Mouse (Mus musculus) neural tube, embryonic 11.5 days (tissue): ENCODE data around the gene Gbx1. TPM values are rescaled to one million over a fixed set of nuclear protein-coding genes. Genes with fewer than 3 reads are reported as not detected.
"Not testable (repeated sequence)": the region's sequence is repeated elsewhere in the genome, so short reads cannot be mapped to it uniquely, and the experiment has no call there.

Experiments used
- ATAC-seq: fragments of 200-750 bp; cut with Nextera tagmentation; 2 replicates; pipeline ENCODE4 v1.8.0; 2017; ENCODE audit warnings: moderate number of reproducible peaks, mild to moderate bottlenecking, moderate TSS enrichment, moderate library complexity; ENCODE audit not compliant: insufficient read depth, low FRiP score, low TSS enrichment
- DNase-seq: peaks from one replicate; pipeline ENCODE4 v3.0.0-alpha.2; 2015; ENCODE audit warnings: low spot score
- H3K27ac ChIP-seq: fragments of 300-500 bp; sonication (generic); 2 replicates; pipeline ENCODE4 v1.5.1; 2014; ENCODE audit warnings: low read depth, mild to moderate bottlenecking, low read length
- H3K27me3 ChIP-seq: fragments of 300-500 bp; sonication (generic); 2 replicates; pipeline ENCODE4 v1.6.1; 2014; ENCODE audit warnings: mild to moderate bottlenecking, low read length, mixed read lengths; ENCODE audit not compliant: control insufficient read depth, insufficient read depth
- H3K36me3 ChIP-seq: fragments of 300-500 bp; sonication (generic); 2 replicates; pipeline ENCODE4 v1.6.1; 2014; ENCODE audit warnings: mild to moderate bottlenecking, low read length, moderate library complexity, mixed read lengths; ENCODE audit not compliant: control insufficient read depth, insufficient read depth
- H3K4me1 ChIP-seq: fragments of 300-500 bp; sonication (generic); 2 replicates; pipeline ENCODE4 v1.6.1; 2014; ENCODE audit warnings: low read length, mixed read lengths; ENCODE audit not compliant: control insufficient read depth, insufficient read depth
- H3K4me2 ChIP-seq: fragments of 300-500 bp; sonication (generic); 2 replicates; pipeline ENCODE4 v1.6.1; 2014; ENCODE audit warnings: low read depth, mild to moderate bottlenecking, moderate library complexity
- H3K4me3 ChIP-seq: fragments of 300-500 bp; sonication (generic); 2 replicates; pipeline ENCODE4 v1.5.1; 2014; ENCODE audit warnings: low read depth, low read length
- H3K9ac ChIP-seq: fragments of 300-500 bp; sonication (generic); 2 replicates; pipeline ENCODE4 v1.6.1; 2014; ENCODE audit warnings: mild to moderate bottlenecking, low read length
- H3K9me3 ChIP-seq: fragments of 300-500 bp; sonication (generic); 2 replicates; pipeline ENCODE4 v1.6.1; 2016; ENCODE audit warnings: low read length; ENCODE audit not compliant: control insufficient read depth
- WGBS: fragments of 180-500 bp; shearing (Covaris S2); extraction: QIAGEN DNeasy Blood & Tissue Kit; methylation state at CpG from one replicate; pipeline ENCODE4 v1.1.7; 2014; 5-methylcytosine and 5-hydroxymethylcytosine counted together
- polyA plus RNA-seq: library from polyadenylated mRNA; unstranded; fragments of >200 nt; fragmentation: Nextera tagmentation; extraction: Ambion mirVana; gene quantifications from 2 replicates; pipeline ENCODE4 v1.2.1, GENCODE M21; 2014

Gene Gbx1
- polyA plus RNA-seq, result 0.92 and 1.3 TPM in 2 replicates

GRCm38 (mm10) chr5:24526889-24527230 lies at the start of gene Gbx1:
TSS of gene Gbx1 (minus strand) at chr5:24527202.
- ATAC-seq (peak; percentile 52), DNase-seq (peak; percentile 82)
- Histone ChIP-seq H3K4me3 (peak within 1 kb of the TSS; percentile 50), H3K27ac (no peak within 1 kb of the TSS), H3K4me2 (peak within 1 kb of the TSS; percentile 86), H3K9ac (peak within 1 kb of the TSS; percentile 62), H3K4me1 (peaks cover 8% of the 10 kb centered on the region), H3K9me3 (no peaks in the 10 kb centered on the region), H3K27me3 (peaks cover 51% of the 10 kb centered on the region), H3K36me3 (no peaks in the 10 kb centered on the region)
- WGBS, result 1% methylated on average over 35 of the region's 49 CpGs

GRCm38 (mm10) chr5:24576801-24577182 lies 49.8 kb upstream of the Gbx1 start:
- Histone ChIP-seq H3K27ac (peak overlapping the region; percentile 56; the same call in 1 of the 2 replicates), H3K4me3 (peak overlapping the region; percentile 80), H3K27me3 (no peaks in the 10 kb centered on the region), H3K36me3 (peaks cover 13% of the 10 kb centered on the region), H3K4me1 (peaks cover 3% of the 10 kb centered on the region; the same call in 1 of the 2 replicates), H3K9me3 (no peaks in the 10 kb centered on the region), H3K4me2 (peak overlapping the region; percentile 81), H3K9ac (peak overlapping the region; percentile 73)
- under 1% methylated on average over 32 of the region's 32 CpGs for WGBS
- DNase-seq (peak; percentile 57), ATAC-seq (peak; percentile 45)

DNA sequence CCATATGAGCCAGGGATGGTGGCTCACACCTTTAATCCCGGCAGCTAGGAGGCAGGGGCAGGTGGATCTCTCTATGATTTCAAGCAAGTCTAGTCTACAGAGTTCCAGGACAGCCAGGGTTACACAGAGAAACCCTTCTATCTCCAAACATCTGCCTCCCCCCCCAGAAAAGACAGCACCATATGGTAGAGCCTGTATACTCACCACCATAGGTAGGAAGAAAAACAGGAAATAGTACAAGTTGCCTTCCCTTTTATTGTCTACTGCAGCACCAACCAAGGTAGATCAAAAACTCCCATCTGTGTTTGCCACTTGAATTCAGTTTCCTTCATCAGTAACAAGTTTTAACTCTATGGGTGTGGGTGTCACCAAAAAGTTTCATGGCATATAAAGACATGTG lies 48.9 kb upstream of the Gbx1 start:
- 96% methylated on average over 1 of the region's 1 CpGs for WGBS
- Histone ChIP-seq H3K4me1 (peaks cover 3% of the 10 kb centered on the region; the same call in 1 of the 2 replicates), H3K9me3 (no peaks in the 10 kb centered on the region), H3K27me3 (no peaks in the 10 kb centered on the region), H3K36me3 (peaks cover 13% of the 10 kb centered on the region), H3K9ac (no peak overlapping the region), H3K27ac (no peak overlapping the region), H3K4me3 (no peak overlapping the region; the same call in 1 of the 2 replicates), H3K4me2 (peak overlapping the region; percentile 81)
- ATAC-seq, result no peak
- DNase-seq, result no peak

GRCm38 (mm10) chr5:24556709-24557108 lies 29.7 kb upstream of the Gbx1 start, which contains the start of gene 4931409K22Rik:
TSS of gene 4931409K22Rik (minus strand) at chr5:24556809.
- H3K27me3 ChIP-seq, result no peaks in the 10 kb centered on the region
- no peaks in the 10 kb centered on the region for H3K4me1 ChIP-seq
- H3K9me3 ChIP-seq, result no peaks in the 10 kb centered on the region
- H3K4me2 ChIP-seq, result no peak within 1 kb of the TSS
- H3K9ac ChIP-seq, result no peak within 1 kb of the TSS
- ATAC-seq, result no peak
- no peak within 1 kb of the TSS for H3K4me3 ChIP-seq
- H3K36me3 ChIP-seq, result no peaks in the 10 kb centered on the region
- WGBS, result 76% methylated on average over 2 of the region's 2 CpGs
- H3K27ac ChIP-seq, result no peak within 1 kb of the TSS
- DNase-seq, result no peak

DNA sequence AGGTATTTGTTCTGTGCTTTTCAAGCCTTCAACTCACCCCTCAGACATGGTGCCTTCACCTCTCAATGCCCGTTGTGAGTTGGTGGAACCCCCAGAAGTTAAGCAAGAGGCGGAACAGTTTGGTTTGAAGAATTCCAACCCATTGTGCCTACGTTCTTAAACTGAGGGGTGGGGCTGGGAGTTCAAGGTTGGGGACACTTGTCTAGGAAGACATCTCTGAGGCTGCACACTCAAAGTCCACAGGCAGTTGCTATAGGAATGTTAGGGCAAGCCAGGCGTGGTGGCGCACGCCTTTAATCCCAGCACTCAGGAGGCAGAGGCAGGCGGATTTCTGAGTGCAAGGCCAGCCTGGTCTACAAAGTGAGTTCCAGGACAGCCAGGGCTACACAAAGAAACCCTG lies 28.3 kb upstream of the Gbx1 start:
- ATAC-seq, H3K27me3 ChIP-seq, DNase-seq, H3K4me1 ChIP-seq, H3K9ac ChIP-seq, H3K36me3 ChIP-seq, H3K4me3 ChIP-seq, H3K9me3 ChIP-seq, H3K4me2 ChIP-seq, H3K27ac ChIP-seq: not testable (repeated sequence)
- WGBS, result 90% methylated on average over 7 of the region's 7 CpGs

DNA sequence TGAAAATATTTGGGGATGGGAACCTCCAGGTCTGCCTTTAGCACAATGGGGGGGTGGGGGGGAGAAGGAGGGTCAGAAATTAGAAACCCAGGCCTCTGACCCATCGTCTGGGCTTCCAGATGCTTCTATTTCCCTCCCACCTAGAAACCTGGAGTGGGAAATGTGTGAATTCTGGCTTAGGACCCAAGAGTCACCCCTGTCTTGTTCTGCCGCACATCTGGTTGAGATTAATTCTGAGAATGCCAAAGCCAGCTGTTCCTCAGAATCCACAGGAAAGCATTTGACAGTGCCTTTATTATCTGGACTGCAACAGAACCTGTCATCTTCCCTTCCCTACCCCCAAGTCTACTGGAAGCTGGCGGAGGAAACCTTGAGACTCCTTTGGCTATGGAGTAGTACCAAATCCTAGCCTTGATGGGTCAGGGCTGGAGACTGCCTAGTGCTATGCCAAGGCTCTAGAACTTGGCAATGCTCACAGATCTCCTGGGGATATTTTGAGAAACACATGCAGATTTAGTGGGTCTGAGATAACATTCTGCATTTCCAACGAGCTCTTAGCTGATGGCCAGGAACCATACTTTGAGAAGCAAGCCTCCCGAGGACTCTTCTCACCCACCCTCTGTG lies 26.7 kb upstream of the Gbx1 start:
- Histone ChIP-seq H3K27ac (no peak overlapping the region), H3K9ac (no peak overlapping the region), H3K36me3 (no peaks in the 10 kb centered on the region), H3K4me3 (no peak overlapping the region), H3K4me1 (peaks cover 9% of the 10 kb centered on the region), H3K4me2 (no peak overlapping the region), H3K9me3 (no peaks in the 10 kb centered on the region), H3K27me3 (no peaks in the 10 kb centered on the region)
- ATAC-seq, result no peak
- WGBS, result 69% methylated on average over 5 of the region's 5 CpGs
- DNase-seq, result peak; percentile 24

- H3K4me1 ChIP-seq, result peaks cover 9% of the 10 kb centered on the region
- no peaks in the 10 kb centered on the region for H3K36me3 ChIP-seq
- WGBS, result 44% methylated on average over 2 of the region's 2 CpGs
- no peak for DNase-seq
- H3K4me2 ChIP-seq, result no peak overlapping the region
- H3K9ac ChIP-seq, result 0 out of 2 replicates have a peak overlapping the region, but pooled peaks have one; percentile 35
- H3K27me3 ChIP-seq, result no peaks in the 10 kb centered on the region
- ATAC-seq, result 0 out of 2 replicates have a peak, but pooled peaks have one; percentile 18
- H3K4me3 ChIP-seq, result no peak overlapping the region
- H3K27ac ChIP-seq, result no peak overlapping the region
- H3K9me3 ChIP-seq, result no peaks in the 10 kb centered on the region
Measured at GRCm38 (mm10) chr5:24551317-24551688, 24.3 kb upstream of the Gbx1 start.

DNA sequence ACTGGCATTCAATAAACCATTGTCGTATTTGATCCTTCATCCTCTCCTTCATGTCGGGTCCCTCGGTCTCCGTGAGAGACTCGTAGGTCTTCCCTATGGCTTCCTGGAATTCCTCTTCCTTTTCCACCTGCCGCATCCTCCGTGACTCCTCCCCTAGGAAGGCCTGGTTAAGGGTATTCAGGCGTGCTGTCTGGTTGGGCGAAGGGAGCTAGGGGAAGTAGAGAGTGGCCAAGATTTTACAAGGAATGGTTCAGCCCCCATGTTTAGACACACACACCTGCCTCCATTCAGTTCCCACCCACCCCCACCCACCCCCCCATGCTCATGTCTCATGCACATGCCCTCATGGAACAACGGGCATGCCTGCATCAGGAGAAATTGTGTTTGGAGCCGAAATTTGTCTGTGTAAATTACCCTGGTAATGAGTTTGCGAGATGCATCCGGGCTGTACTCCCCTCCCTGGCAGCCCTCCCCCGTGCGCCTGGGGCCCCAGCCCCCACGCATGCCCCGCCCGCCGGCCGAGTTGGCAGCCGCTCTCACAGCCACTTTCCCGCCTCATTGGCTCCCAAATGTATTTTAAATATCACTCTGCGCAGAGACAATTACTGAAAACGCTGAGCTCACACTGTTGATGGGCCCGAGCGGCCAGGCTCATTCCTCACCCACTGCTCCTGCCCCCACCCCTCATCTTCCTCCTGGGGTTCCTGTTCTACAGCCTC lies 23.8 kb upstream of the Gbx1 start:
- ATAC-seq (peak; percentile 70; the same call in 1 of the 2 replicates), DNase-seq (peak; percentile 68)
- H3K4me3 ChIP-seq, result no peak overlapping the region
- 29% methylated on average over 26 of the region's 26 CpGs for WGBS
- no peak overlapping the region for H3K27ac ChIP-seq
- H3K9me3 ChIP-seq, result no peaks in the 10 kb centered on the region
- no peaks in the 10 kb centered on the region for H3K27me3 ChIP-seq
- peak overlapping the region; percentile 27; the same call in 1 of the 2 replicates for H3K4me2 ChIP-seq
- no peaks in the 10 kb centered on the region for H3K36me3 ChIP-seq
- H3K9ac ChIP-seq, result no peak overlapping the region
- peaks cover 9% of the 10 kb centered on the region for H3K4me1 ChIP-seq

- DNase-seq (no peak), ATAC-seq (no peak)
- H3K4me3 ChIP-seq, result no peak overlapping the region
- H3K27me3 ChIP-seq, result no peaks in the 10 kb centered on the region; the same call in 1 of the 2 replicates
- H3K4me2 ChIP-seq, result no peak overlapping the region
- no peaks in the 10 kb centered on the region for H3K36me3 ChIP-seq
- 77% methylated on average over 7 of the region's 7 CpGs for WGBS
- no peaks in the 10 kb centered on the region for H3K9me3 ChIP-seq
- H3K9ac ChIP-seq, result no peak overlapping the region
- no peaks in the 10 kb centered on the region for H3K4me1 ChIP-seq
- no peak overlapping the region for H3K27ac ChIP-seq
Measured at GRCm38 (mm10) chr5:24542643-24543042, 15.6 kb upstream of the Gbx1 start.
